Mouse (Mus musculus): ENCODE measurements at regions not wholly inside any gene's neighbourhood (a gene's known extent, or its start where the extent isn't known, plus 50 kb on each side); places are given as distances from the start of the nearest gene placed in this dataset.

GRCm38 (mm10) chr7:71849174-71849573, 457.2 kb downstream of the Mctp2 start:
- H3K9me3 ChIP-seq (ENCODE audit: control insufficient read depth, low read length): no peaks in the 10 kb centered on the region
- ATAC-seq (ENCODE audit: insufficient read depth): no peak
- DNase-seq (ENCODE audit: low read depth in 3 of 3, low spot score in 3 of 3): no peak
- H3K9ac ChIP-seq (replicated peaks): no peak overlapping the region
- no peak overlapping the region for H3K4me2 ChIP-seq (ENCODE audit: low read depth)
- WGBS (ENCODE audit: insufficient replicate concordance): 51% methylated on average over 6 of the region's 6 CpGs
- TF ChIP-seq EP300 (IDR thresholded peaks at IDR 0.05; ENCODE audit: low read depth): no peak
- no peak for TF ChIP-seq CTCF (IDR thresholded peaks at IDR 0.05; ENCODE audit: low read depth)
- H3K4me3 ChIP-seq (ENCODE audit: insufficient read depth in 1 of 2, low read depth in 2 of 2, low read length in 2 of 2): no peak overlapping the region
- H3K4me1 ChIP-seq (replicated peaks; ENCODE audit: control insufficient read depth in 2 of 2, insufficient read depth in 2 of 2, low read length in 1 of 2): no peaks in the 10 kb centered on the region
- no peaks in the 10 kb centered on the region for H3K36me3 ChIP-seq (replicated peaks; ENCODE audit: control insufficient read depth, insufficient read depth, low read depth)
- H3K27me3 ChIP-seq (ENCODE audit: control insufficient read depth, insufficient read depth, low read length): no peaks in the 10 kb centered on the region
- H3K27ac ChIP-seq: no peak overlapping the region

- Histone ChIP-seq H3K4me1 (replicated peaks; ENCODE audit: control insufficient read depth in 2 of 2, insufficient read depth in 2 of 2, low read length in 1 of 2) (no peaks in the 10 kb centered on the region), H3K4me3 (ENCODE audit: insufficient read depth in 1 of 2, low read depth in 2 of 2, low read length in 2 of 2) (no peak overlapping the region), H3K27ac (no peak overlapping the region), H3K9me3 (ENCODE audit: control insufficient read depth, low read length) (no peaks in the 10 kb centered on the region), H3K9ac (replicated peaks) (no peak overlapping the region), H3K36me3 (replicated peaks; ENCODE audit: control insufficient read depth, insufficient read depth, low read depth) (no peaks in the 10 kb centered on the region), H3K4me2 (ENCODE audit: low read depth) (no peak overlapping the region), H3K27me3 (ENCODE audit: control insufficient read depth, insufficient read depth, low read length) (no peaks in the 10 kb centered on the region)
- ATAC-seq (ENCODE audit: insufficient read depth) (no peak), DNase-seq (ENCODE audit: low read depth in 3 of 3, low spot score in 3 of 3) (no peak)
- TF ChIP-seq EP300 (IDR thresholded peaks at IDR 0.05; ENCODE audit: low read depth) (no peak), CTCF (IDR thresholded peaks at IDR 0.05; ENCODE audit: low read depth) (no peak)
- WGBS (ENCODE audit: insufficient replicate concordance): 64% methylated on average over 6 of the region's 6 CpGs
Measured at GRCm38 (mm10) chr7:71837845-71838244, 468.6 kb downstream of the Mctp2 start.

- H3K9me3 ChIP-seq (ENCODE audit: control insufficient read depth, low read length): no peaks in the 10 kb centered on the region
- DNase-seq (ENCODE audit: low read depth in 3 of 3, low spot score in 3 of 3) (peak in 1 of 3 experiments; percentile 3), ATAC-seq (ENCODE audit: insufficient read depth) (no peak)
- no peak overlapping the region for H3K27ac ChIP-seq
- H3K9ac ChIP-seq (replicated peaks): no peak overlapping the region
- no peak for TF ChIP-seq EP300 (IDR thresholded peaks at IDR 0.05; ENCODE audit: low read depth)
- TF ChIP-seq CTCF (IDR thresholded peaks at IDR 0.05; ENCODE audit: low read depth): no peak
- no peak overlapping the region for H3K4me2 ChIP-seq (ENCODE audit: low read depth)
- H3K4me1 ChIP-seq (replicated peaks; ENCODE audit: control insufficient read depth in 2 of 2, insufficient read depth in 2 of 2, low read length in 1 of 2): no peaks in the 10 kb centered on the region
- H3K27me3 ChIP-seq (ENCODE audit: control insufficient read depth, insufficient read depth, low read length): no peaks in the 10 kb centered on the region
- H3K36me3 ChIP-seq (replicated peaks; ENCODE audit: control insufficient read depth, insufficient read depth, low read depth): no peaks in the 10 kb centered on the region
- WGBS (ENCODE audit: insufficient replicate concordance): 41% methylated on average over 3 of the region's 3 CpGs
- H3K4me3 ChIP-seq (ENCODE audit: insufficient read depth in 1 of 2, low read depth in 2 of 2, low read length in 2 of 2): no peak overlapping the region
Measured at GRCm38 (mm10) chr7:71831790-71832525, 474.4 kb downstream of the Mctp2 start.

GRCm38 (mm10) chr7:71829567-71829966, 476.8 kb downstream of the Mctp2 start:
- TF ChIP-seq CTCF (IDR thresholded peaks at IDR 0.05; ENCODE audit: low read depth): no peak
- TF ChIP-seq EP300 (IDR thresholded peaks at IDR 0.05; ENCODE audit: low read depth): no peak
- H3K27me3 ChIP-seq (ENCODE audit: control insufficient read depth, insufficient read depth, low read length): no peaks in the 10 kb centered on the region
- no peak overlapping the region for H3K27ac ChIP-seq
- H3K4me1 ChIP-seq (replicated peaks; ENCODE audit: control insufficient read depth in 2 of 2, insufficient read depth in 2 of 2, low read length in 1 of 2): no peaks in the 10 kb centered on the region
- no peak overlapping the region for H3K4me3 ChIP-seq (ENCODE audit: insufficient read depth in 1 of 2, low read depth in 2 of 2, low read length in 2 of 2)
- H3K9ac ChIP-seq (replicated peaks): no peak overlapping the region
- H3K4me2 ChIP-seq (ENCODE audit: low read depth): no peak overlapping the region
- DNase-seq (ENCODE audit: low read depth in 3 of 3, low spot score in 3 of 3): no peak
- no peak for ATAC-seq (ENCODE audit: insufficient read depth)
- no peaks in the 10 kb centered on the region for H3K9me3 ChIP-seq (ENCODE audit: control insufficient read depth, low read length)
- 64% methylated on average over 6 of the region's 6 CpGs for WGBS (ENCODE audit: insufficient replicate concordance)
- no peaks in the 10 kb centered on the region for H3K36me3 ChIP-seq (replicated peaks; ENCODE audit: control insufficient read depth, insufficient read depth, low read depth)

- DNase-seq (ENCODE audit: low read depth in 3 of 3, low spot score in 3 of 3): no peak
- TF ChIP-seq EP300 (IDR thresholded peaks at IDR 0.05; ENCODE audit: low read depth) (no peak), CTCF (IDR thresholded peaks at IDR 0.05; ENCODE audit: low read depth) (no peak)
Measured at GRCm38 (mm10) chr7:71816138-71816537, 464.9 kb upstream of the Gm10295 start.

More at GRCm38 (mm10) chr7:71816138-71816537, 464.9 kb upstream of the Gm10295 start:
- Histone ChIP-seq H3K4me1 (replicated peaks; ENCODE audit: control insufficient read depth in 2 of 2, insufficient read depth in 2 of 2, low read length in 1 of 2) (no peaks in the 10 kb centered on the region), H3K9me3 (ENCODE audit: control insufficient read depth, low read length) (no peaks in the 10 kb centered on the region), H3K27me3 (ENCODE audit: control insufficient read depth, insufficient read depth, low read length) (no peaks in the 10 kb centered on the region), H3K36me3 (replicated peaks; ENCODE audit: control insufficient read depth, insufficient read depth, low read depth) (no peaks in the 10 kb centered on the region), H3K4me2 (ENCODE audit: low read depth) (no peak overlapping the region), H3K9ac (replicated peaks) (no peak overlapping the region), H3K4me3 (ENCODE audit: insufficient read depth in 1 of 2, low read depth in 2 of 2, low read length in 2 of 2) (no peak overlapping the region), H3K27ac (no peak overlapping the region)
- 71% methylated on average over 11 of the region's 11 CpGs for WGBS (ENCODE audit: insufficient replicate concordance)
- ATAC-seq (ENCODE audit: insufficient read depth): no peak
